Mouse (Mus musculus): ENCODE measurements at regions not wholly inside any gene's neighbourhood (a gene's known extent, or its start where the extent isn't known, plus 50 kb on each side); places are given as distances from the start of the nearest gene placed in this dataset.

DNA sequence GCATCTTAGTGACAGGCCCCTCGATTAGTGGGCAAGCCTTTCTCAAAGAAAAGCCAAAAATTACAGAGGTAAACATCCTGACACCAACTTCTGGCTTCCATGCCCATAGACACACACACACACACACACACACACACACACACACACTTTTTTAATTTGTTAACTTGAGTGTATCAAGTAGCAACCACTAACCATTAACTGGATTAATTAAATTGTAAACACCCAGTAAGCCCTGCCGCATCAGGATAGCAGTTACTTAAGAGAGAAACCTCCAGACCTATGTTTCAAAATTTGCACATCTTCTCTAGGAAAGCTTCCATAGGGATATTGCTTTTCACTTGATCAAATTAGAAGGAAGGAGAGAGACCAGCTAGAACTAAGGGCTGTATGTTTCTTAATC is 2599.4 kb upstream of the Gm7489 start:
- no peak overlapping the region for H3K4me3 ChIP-seq
- H3K4me2 ChIP-seq (replicated peaks) = no peak overlapping the region
- H3K9me3 ChIP-seq = no peaks in the 10 kb centered on the region
- 88% methylated on average over 2 of the region's 2 CpGs for WGBS
- H3K4me1 ChIP-seq = no peaks in the 10 kb centered on the region
- H3K9ac ChIP-seq (replicated peaks) = no peak overlapping the region
- no peaks in the 10 kb centered on the region for H3K27me3 ChIP-seq
- no peak for ATAC-seq (replicated peaks)
- H3K27ac ChIP-seq (replicated peaks) = no peak overlapping the region
- no peaks in the 10 kb centered on the region for H3K36me3 ChIP-seq

DNA sequence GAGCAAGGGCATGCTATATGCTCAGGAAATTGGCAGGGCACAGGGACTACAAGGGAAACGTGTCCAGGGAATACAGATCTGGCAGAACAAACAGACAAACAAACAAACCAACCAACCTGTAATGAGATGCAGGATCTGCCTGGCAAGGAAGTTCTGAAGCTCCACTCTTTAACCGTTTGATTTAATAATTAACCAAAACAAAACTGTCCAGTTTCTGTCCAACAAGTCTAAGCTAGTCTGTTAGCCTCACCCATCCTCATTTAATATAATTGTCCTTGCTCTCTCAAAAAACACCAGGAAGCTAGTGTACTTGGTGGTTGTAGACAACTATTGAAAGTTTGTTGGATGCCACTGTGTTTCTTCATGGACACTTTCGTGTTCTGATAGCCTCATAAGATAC is 2598.4 kb upstream of the Gm7489 start:
- 73% methylated on average over 3 of the region's 3 CpGs for WGBS
- H3K4me1 ChIP-seq = no peaks in the 10 kb centered on the region

DNA sequence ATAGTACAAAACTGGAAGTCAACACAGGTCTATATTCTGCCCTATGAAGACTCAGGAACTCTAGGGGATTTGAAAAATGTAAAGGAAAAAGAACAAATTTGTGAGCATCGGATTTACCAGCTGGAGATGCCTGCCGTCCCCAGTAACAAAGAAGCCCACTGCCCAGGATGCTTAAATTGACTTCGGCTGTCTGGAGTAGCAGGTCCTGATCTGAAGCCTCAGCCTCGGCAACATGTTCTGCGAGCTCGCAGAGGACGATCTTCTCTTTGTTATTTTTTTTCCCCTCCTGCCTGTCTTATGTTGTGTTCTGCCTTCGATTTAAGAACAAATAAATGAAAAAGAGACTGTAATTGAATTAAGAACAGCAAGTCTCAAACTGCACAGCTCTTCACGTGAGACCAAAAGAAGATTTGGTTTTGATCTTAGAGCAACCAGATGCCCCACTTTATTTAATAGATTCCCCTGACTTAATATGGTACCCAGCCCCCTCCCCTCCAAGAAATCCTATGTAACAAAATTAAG is 2595.7 kb upstream of the Gm7489 start:
- no peak overlapping the region; the same call in 1 of the 2 replicates for H3K9ac ChIP-seq (replicated peaks)
- H3K4me3 ChIP-seq = no peak overlapping the region
- 12% methylated on average over 9 of the region's 9 CpGs for WGBS

More for the DNA sequence above, 2598.4 kb upstream of the Gm7489 start:
- H3K27me3 ChIP-seq = no peaks in the 10 kb centered on the region
- ATAC-seq (replicated peaks) = no peak
- H3K27ac ChIP-seq (replicated peaks) = no peak overlapping the region
- no peaks in the 10 kb centered on the region for H3K9me3 ChIP-seq
- no peak overlapping the region for H3K4me3 ChIP-seq
- no peaks in the 10 kb centered on the region for H3K36me3 ChIP-seq
- H3K4me2 ChIP-seq (replicated peaks) = no peak overlapping the region
- H3K9ac ChIP-seq (replicated peaks) = no peak overlapping the region

DNA sequence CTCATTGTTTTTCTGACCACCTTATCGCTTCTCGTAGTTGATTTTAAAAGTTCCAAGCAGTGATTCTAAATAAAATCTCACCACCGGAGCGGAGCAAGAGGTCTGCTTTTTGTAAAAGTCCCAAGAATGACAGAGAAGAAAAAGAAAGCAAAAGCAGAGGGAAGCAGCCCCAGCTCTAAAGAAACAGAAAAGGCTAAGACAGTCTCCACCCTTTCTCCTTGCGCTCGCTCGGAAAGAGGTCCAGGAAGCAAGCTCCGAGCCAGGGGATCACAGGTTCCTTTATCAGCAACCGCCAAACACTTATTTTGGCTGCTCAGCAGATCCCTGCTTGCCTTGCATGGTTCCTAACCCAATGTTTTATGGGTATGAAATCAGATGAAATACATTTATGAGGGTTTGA is 2594.8 kb upstream of the Gm7489 start:
- Histone ChIP-seq H3K4me2 (replicated peaks) (no peak overlapping the region), H3K27ac (replicated peaks) (no peak overlapping the region), H3K4me1 (no peaks in the 10 kb centered on the region), H3K27me3 (no peaks in the 10 kb centered on the region), H3K9ac (replicated peaks) (no peak overlapping the region), H3K4me3 (no peak overlapping the region), H3K36me3 (no peaks in the 10 kb centered on the region), H3K9me3 (no peaks in the 10 kb centered on the region)
- WGBS = 77% methylated on average over 9 of the region's 9 CpGs
- no peak for ATAC-seq (replicated peaks)

More for the DNA sequence above, 2595.7 kb upstream of the Gm7489 start:
- Histone ChIP-seq H3K36me3 (no peaks in the 10 kb centered on the region), H3K4me2 (replicated peaks) (peak overlapping the region; percentile 20), H3K4me1 (no peaks in the 10 kb centered on the region), H3K27me3 (no peaks in the 10 kb centered on the region), H3K9me3 (no peaks in the 10 kb centered on the region), H3K27ac (replicated peaks) (no peak overlapping the region)
- no peak for ATAC-seq (replicated peaks)

DNA sequence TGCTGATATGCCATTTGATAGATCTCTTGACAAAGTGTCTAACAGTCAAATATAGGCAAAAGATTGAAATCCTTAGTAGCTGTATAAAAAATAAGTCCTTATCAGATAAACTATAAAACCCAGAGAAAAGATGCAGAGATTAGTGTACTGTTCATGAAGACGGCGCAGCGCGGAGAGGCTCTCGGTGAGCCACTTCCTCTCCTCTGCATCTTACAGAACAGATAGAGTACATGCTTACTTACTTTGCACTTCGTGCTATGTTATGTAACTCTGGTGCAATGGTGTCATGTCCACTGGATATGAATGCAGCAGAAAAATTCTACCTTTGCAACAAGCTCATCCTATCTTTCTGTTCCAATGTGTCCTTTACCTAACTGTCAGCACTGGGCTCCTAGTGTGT is 2593.5 kb upstream of the Gm7489 start:
- no peak for ATAC-seq (replicated peaks)
- H3K27ac ChIP-seq (replicated peaks) = no peak overlapping the region
- no peak overlapping the region for H3K4me3 ChIP-seq
- no peaks in the 10 kb centered on the region for H3K4me1 ChIP-seq
- no peaks in the 10 kb centered on the region for H3K27me3 ChIP-seq
- H3K36me3 ChIP-seq = no peaks in the 10 kb centered on the region
- no peaks in the 10 kb centered on the region for H3K9me3 ChIP-seq
- H3K9ac ChIP-seq (replicated peaks) = no peak overlapping the region
- WGBS = 94% methylated on average over 6 of the region's 6 CpGs
- no peak overlapping the region for H3K4me2 ChIP-seq (replicated peaks)

DNA sequence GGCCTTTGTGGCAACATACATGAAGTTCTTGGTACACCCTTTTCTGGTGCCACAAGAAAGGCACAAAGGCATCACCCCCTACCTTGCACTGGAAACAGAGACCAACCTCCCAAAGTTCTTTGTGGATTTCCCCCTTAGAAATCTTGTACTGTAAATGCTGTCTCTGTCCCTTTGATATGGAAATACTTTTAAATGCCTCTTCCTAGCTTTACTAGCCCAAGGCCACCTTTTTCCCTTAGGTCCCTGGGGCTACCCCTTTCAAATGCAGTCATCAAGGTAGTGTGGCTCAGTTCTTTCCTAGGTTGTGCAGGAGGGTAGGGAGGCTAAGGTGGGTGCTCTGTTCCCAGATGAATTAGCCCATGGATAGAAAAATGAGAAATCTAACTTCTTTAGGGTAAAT is 2587.9 kb upstream of the Gm7489 start:
- Histone ChIP-seq H3K36me3 (no peaks in the 10 kb centered on the region), H3K4me1 (no peaks in the 10 kb centered on the region), H3K27me3 (no peaks in the 10 kb centered on the region), H3K9ac (replicated peaks) (no peak overlapping the region), H3K27ac (replicated peaks) (no peak overlapping the region), H3K9me3 (no peaks in the 10 kb centered on the region), H3K4me2 (replicated peaks) (no peak overlapping the region), H3K4me3 (no peak overlapping the region)
- ATAC-seq (replicated peaks) = no peak

DNA sequence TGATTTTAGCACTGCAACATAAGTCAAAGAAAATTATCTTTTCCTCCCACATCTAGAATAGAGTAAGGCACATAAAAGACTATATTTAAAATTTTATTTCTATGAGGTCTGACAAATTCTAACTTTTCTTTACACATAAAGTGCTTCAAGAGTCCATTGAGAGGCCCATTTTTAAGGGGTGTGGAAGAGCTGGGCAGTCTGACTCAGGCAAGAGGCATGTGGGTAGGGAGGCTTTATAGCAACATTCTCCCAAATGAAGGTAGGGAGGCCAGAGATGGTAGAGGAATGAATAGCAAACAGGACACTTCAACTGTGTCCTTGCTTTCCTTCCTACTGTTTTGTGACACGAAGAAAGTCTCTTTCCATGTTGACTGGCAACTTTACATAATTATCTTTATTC is 2566.6 kb upstream of the Gm7489 start:
- H3K9me3 ChIP-seq = no peaks in the 10 kb centered on the region
- ATAC-seq (replicated peaks) = no peak
- no peak overlapping the region for H3K27ac ChIP-seq (replicated peaks)
- no peaks in the 10 kb centered on the region for H3K27me3 ChIP-seq
- H3K4me3 ChIP-seq = no peak overlapping the region
- H3K4me2 ChIP-seq (replicated peaks) = no peak overlapping the region
- WGBS = 92% methylated on average over 1 of the region's 1 CpGs
- no peaks in the 10 kb centered on the region for H3K4me1 ChIP-seq
- H3K9ac ChIP-seq (replicated peaks) = no peak overlapping the region
- H3K36me3 ChIP-seq = no peaks in the 10 kb centered on the region

DNA sequence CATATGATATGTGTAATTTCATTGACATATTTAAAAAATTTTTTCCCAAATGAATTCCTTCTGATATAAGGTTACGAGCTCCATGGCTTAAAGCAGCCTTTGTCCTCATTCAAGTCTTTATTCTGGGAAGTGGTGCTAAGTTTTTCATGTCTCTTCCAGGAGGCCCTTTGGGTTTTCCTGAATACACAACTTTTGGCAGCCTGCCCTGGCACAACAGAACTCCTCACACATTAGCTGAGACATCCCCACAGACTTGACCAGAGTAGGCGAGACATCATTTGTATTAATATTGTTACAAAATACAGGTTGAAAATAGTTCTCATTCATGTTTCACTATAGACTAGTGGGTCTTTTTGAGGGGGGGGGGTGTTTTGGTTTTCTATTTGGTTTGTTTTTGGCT is 2565.9 kb upstream of the Gm7489 start:
- H3K9me3 ChIP-seq = no peaks in the 10 kb centered on the region
- H3K4me3 ChIP-seq = no peak overlapping the region
- H3K9ac ChIP-seq (replicated peaks) = no peak overlapping the region
- H3K27me3 ChIP-seq = no peaks in the 10 kb centered on the region
- H3K27ac ChIP-seq (replicated peaks) = no peak overlapping the region
- no peak for ATAC-seq (replicated peaks)
- WGBS = 53% methylated on average over 2 of the region's 2 CpGs
- H3K4me1 ChIP-seq = no peaks in the 10 kb centered on the region
- H3K36me3 ChIP-seq = no peaks in the 10 kb centered on the region
- no peak overlapping the region for H3K4me2 ChIP-seq (replicated peaks)

DNA sequence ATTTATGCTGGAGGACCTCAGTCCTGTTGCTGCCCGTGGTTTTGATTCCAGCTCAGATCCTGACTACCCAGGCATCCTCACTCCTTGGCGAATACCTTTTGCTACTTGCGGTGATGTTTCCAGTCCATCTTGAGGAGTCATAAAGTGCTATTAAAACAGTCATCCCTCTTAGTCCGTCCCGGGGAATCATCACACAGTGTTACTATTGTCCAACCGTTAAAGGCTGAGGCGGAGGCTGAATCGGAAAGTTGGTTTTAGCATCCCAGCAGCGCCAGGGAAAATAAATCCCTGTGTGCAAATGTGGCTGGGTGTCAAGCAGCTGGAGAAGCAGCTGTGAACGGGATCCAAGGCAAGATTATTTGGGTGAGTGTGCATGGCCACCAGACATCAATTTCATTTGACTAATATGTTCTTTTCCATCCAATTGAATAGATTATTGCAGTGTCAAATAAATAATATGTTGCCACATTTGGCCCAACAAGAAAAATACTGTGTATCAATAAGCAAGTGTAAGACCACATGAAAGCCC is 2564.3 kb upstream of the Gm7489 start:
- Histone ChIP-seq H3K27ac (replicated peaks) (no peak overlapping the region), H3K4me3 (no peak overlapping the region), H3K9ac (replicated peaks) (no peak overlapping the region), H3K36me3 (no peaks in the 10 kb centered on the region), H3K4me1 (no peaks in the 10 kb centered on the region), H3K4me2 (replicated peaks) (no peak overlapping the region), H3K9me3 (no peaks in the 10 kb centered on the region), H3K27me3 (no peaks in the 10 kb centered on the region)
- WGBS = 82% methylated on average over 10 of the region's 10 CpGs
- ATAC-seq (replicated peaks) = no peak

DNA sequence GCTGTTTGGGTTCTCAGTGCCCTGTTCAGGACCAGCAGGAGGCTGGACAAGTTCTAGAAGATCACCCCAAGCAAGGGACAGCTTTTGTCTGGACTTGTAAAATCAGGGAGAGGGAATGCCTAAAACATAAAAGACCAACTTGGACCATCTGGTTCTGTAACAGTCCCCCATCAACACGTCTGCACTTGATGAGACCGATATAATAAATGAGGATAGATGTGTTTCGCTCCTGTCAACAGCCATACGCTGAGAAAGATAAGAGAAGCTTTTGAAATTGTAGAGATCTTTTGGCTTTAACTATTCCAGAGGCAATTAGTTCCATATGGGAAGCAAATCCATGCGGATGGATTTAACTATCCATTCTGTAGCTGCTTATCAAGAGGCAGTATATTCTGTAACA is 2561.4 kb upstream of the Gm7489 start:
- ATAC-seq (replicated peaks) = peak; percentile 63
- Histone ChIP-seq H3K9me3 (no peaks in the 10 kb centered on the region), H3K27ac (replicated peaks) (no peak overlapping the region), H3K36me3 (no peaks in the 10 kb centered on the region), H3K4me1 (no peaks in the 10 kb centered on the region), H3K9ac (replicated peaks) (no peak overlapping the region), H3K4me2 (replicated peaks) (no peak overlapping the region), H3K27me3 (no peaks in the 10 kb centered on the region), H3K4me3 (no peak overlapping the region)
- 58% methylated on average over 5 of the region's 5 CpGs for WGBS

DNA sequence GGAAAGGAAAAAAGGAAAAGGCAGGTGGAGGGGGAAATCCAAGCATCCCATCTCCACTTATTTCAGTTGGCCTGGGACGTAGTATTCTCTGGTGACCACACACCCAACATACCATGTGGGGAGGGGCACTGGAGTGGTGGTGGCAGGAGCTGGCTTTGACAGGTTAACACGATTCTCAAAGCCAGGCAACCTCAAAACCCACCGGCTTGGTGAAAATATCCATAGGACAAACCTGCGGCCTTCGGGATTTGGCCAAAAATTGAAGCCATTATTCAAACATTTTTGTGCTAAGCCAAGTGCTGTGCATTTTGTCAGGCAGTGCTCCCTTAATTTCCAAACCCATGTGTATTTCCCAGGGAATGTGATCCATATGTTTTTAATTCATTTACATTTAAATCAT is 2560.5 kb upstream of the Gm7489 start:
- Histone ChIP-seq H3K4me3 (no peak overlapping the region), H3K27me3 (no peaks in the 10 kb centered on the region), H3K27ac (replicated peaks) (no peak overlapping the region), H3K9ac (replicated peaks) (no peak overlapping the region), H3K9me3 (no peaks in the 10 kb centered on the region), H3K4me1 (no peaks in the 10 kb centered on the region), H3K4me2 (replicated peaks) (no peak overlapping the region), H3K36me3 (no peaks in the 10 kb centered on the region)
- WGBS = 88% methylated on average over 5 of the region's 5 CpGs
- no peak for ATAC-seq (replicated peaks)

DNA sequence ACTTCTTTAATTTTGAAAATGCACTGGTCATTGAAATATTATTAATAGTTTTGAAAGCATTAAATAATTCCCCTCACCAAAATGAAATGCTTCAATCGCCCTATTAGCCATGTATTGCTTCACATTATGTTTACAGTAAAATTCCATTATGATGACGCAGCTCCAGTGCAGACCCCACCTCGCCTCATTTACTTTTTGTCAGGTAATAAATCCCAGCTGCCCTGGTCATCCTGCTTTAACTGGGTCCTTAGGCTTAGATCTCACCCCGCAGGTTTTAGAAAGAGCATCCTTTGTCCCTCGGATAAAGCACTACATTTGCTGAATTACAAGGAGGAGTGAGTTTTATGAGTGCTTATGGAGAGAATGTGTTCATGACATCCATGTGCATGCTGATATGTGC is 2557.0 kb upstream of the Gm7489 start:
- Histone ChIP-seq H3K36me3 (no peaks in the 10 kb centered on the region), H3K4me1 (no peaks in the 10 kb centered on the region), H3K4me3 (no peak overlapping the region), H3K4me2 (replicated peaks) (no peak overlapping the region), H3K9ac (replicated peaks) (no peak overlapping the region), H3K9me3 (no peaks in the 10 kb centered on the region), H3K27ac (replicated peaks) (no peak overlapping the region), H3K27me3 (no peaks in the 10 kb centered on the region)
- 80% methylated on average over 5 of the region's 5 CpGs for WGBS
- no peak for ATAC-seq (replicated peaks)

DNA sequence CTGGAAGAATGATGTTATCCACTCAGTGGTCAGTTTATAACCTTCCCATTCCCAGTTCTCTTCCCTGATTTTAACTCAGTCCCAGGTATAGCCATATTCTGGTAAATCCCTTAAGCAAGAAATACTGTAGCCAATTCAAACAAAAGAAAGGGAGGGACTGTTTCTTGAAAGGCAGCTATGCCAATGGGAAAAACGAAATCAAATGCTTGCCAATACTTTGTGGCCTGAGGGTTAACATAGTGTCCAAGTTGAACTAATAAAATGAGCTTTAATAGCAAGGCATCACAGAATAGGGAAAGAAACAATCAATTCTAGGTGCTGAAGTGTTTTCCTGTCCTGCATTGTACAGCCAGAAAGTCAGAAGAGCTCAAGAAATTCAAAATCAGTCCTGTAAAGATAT is 2548.3 kb upstream of the Gm7489 start:
- ATAC-seq (replicated peaks) = no peak
- 53% methylated on average over 1 of the region's 1 CpGs for WGBS

More for the DNA sequence above, 2548.3 kb upstream of the Gm7489 start:
- Histone ChIP-seq H3K4me3 (no peak overlapping the region), H3K27me3 (no peaks in the 10 kb centered on the region), H3K27ac (replicated peaks) (no peak overlapping the region), H3K4me2 (replicated peaks) (no peak overlapping the region), H3K36me3 (no peaks in the 10 kb centered on the region), H3K4me1 (no peaks in the 10 kb centered on the region), H3K9ac (replicated peaks) (no peak overlapping the region), H3K9me3 (no peaks in the 10 kb centered on the region)
